Mouse (Mus musculus) gastrocnemius, postnatal 14 days (tissue): ENCODE results near the gene Palm2. TPM values are rescaled to one million over a fixed set of nuclear protein-coding genes. Genes with fewer than 3 reads are reported as not detected.
"Not testable (repeated sequence)": the region's sequence is repeated elsewhere in the genome, so short reads cannot be mapped to it uniquely, and the experiment has no call there.

Experiments used
- DNase-seq: peaks from one replicate; pipeline ENCODE4 v3.0.0; 2021; ENCODE audit warnings: mixed read lengths
- intact Hi-C: fragments of 180-260 bp; cut with DNase I; formaldehyde crosslinking; loops from one replicate; pipeline ENCODE4 v1.15.1; 2025; ENCODE audit warnings: low total_unique reads
- long read RNA-seq, 2 experiments: library from polyadenylated mRNA; stranded (forward); transcript quantifications; one replicate each; pipeline ENCODE4 v2.0.0; 2021
- total RNA-seq, 2 experiments: library from RNA; stranded (reverse); gene quantifications; 2 replicates each; pipeline ENCODE4 v1.2.3; 2021

Gene Palm2
- 1 to 10 TPM; 3.8 to 4.6 TPM for total RNA-seq
- long read RNA-seq, experiment 1, result 0 reads
- long read RNA-seq, experiment 2, result 0 reads

DNA sequence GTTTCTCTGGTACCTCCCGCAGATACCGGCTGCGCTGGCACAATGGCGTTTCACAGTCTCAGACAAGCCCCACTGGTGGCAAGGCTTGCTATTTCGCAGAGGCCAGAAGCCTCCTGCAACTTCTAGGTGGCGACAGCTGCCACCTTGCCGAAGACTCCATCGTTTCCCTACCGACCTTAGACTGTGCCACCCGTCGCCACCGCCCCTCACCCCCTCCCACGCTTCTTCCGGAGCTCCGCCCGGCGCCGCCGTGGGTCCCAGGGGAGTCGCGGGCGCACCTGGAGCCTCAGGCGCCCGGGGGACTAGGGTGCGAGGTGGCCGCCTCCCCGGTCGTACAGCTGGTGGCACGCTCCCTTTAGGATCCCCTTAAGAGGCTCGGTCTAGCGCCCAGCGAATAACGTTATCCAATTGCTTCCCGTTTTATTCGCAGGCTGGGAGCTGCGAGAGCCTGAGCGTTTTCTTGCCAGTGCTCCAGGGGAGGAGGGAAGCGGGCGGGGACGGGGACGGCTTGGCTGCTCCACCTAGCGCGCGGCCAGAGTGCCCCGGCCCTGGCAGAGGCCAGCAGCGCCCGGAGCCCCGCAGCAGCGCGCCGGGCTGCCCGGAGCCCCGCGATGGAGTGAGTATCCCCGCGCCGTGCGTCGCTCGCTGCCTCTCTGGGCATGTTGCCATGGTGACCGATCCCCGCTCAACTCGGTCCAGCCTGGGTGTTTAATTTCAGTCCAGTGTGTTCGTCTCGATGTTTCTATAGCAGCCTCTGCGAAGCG, at the start of gene Palm2:
TSS of gene Palm2 (plus strand) at position 307 of the 764 bp plus-strand sequence.
- DNase-seq, result peak; percentile 58
- intact Hi-C loops, result no loop called here

DNA sequence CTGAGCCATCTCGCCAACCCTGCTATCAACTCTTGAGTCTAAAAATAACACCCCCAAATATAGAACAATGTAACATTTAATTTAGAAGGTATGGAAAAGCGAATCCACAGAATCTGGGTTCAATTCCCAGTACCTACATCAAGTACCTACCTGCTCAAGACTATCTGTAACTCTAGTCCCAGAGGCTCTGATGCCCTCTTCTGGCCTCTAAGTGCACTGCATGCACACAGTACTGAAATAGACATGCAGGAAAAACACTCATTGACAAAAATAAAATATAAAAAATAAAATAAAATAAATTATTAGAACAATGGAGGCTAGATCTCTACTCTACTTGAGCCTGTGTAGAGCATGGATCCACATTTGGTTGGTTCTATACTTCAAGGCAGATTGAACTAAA, 49.7 kb upstream of the Palm2 start:
- DNase-seq, result no peak
- intact Hi-C loops, result no loop called here

DNA sequence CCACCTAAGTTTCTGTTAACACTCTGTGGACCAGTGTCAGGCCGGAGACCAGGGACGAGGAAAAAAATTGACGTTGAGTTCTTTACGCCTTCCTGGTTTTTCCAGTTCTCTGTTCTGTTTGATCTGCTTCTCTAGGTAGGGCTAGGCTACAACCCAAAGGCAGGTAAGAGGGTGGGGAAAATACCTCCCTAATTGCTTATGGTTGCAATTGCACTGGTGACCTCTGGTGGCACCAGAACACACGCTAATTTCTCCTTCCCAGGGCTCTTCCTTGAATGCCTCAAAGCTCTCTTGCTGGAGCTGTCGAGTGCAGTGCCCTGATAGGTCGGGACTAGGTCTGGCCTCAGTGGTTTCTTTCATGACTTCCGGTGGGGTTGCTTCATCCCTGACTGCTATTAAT, 42.9 kb upstream of the Palm2 start:
- intact Hi-C loops, result no loop called here
- no peak for DNase-seq

DNA sequence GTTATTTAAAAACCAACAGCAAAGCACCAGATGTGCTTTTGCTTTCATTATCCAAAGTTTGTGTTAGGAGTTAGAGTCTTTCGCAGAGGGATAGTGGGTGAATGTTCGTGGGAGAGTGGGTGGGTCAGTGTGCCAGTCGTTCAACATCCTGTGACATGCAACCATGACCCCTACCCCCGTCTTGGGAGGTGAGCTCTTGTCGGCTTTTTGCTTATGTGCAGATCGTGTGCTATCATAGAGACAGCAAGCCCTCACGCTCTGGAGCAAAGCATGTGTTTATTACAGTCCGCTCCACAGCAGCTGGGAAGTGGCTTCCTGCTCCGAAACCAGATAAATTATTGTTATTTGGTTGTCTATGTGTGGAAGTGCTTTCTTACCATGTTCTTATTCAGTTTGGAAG, 37.6 kb upstream of the Palm2 start:
- intact Hi-C loops, result no loop called here
- DNase-seq, result no peak

DNA sequence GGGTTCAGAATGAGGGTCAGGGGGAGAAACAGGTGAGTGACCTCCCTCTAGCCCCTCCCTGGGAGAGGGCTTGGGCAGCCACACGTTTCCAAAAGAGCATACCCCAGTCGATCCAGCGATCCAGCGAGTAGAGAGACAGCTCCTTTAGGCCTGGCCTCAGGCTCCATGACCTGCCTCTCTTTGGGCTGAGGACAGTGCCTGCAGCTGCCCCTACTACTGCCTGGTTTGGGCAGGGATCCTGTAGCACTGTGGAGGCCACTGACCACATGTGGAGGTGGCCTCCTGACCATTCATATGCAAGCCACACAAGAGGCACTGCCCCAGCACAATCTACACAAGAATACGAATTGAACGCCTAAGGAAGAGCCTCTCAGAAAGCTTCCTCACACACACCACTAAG, 21.7 kb upstream of the Palm2 start:
- intact Hi-C loops, DNase-seq: not testable (repeated sequence)

DNA sequence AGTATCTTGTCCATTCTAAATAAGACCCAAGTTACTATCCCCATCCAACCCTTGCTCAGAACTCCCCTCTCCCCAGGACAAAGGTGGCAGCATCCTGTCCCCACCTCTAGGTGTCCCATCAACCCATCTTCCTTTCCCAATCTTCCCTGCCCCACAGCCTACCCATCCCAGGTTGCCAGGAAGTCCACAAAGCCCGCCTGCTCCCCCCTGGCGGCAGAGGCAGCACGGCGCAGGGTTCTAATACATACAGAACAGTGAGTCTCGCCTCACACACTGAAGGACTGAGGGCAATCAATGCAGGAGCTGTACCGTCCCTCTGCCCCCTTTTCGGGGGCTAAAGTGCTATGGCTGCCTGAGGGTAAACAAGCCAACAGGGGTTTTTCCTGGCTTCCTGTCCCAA, 21.0 kb upstream of the Palm2 start:
- intact Hi-C loops, result no loop called here

DNA sequence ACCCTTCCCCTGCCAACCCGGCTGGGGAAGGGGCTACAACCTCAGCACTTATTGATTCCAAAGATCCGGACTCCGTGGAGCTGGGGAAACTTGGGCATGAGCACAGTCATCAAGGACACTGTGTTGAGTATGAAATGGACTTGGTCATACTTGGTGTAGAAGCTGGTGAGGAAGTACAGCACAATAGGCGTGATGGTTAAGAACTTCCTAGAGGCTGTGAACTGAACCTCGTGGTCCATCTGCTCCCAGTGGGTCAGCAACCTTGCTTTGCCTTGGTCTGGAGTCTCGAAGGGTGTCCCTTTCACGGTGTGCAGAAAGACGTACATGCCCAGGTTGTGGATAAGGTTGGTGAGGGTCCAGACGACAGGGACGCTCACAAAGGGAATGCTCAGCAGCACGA, 20.4 kb upstream of the Palm2 start:
- DNase-seq, intact Hi-C loops: not testable (repeated sequence)

More for the DNA sequence above, 21.0 kb upstream of the Palm2 start:
- no peak for DNase-seq

DNA sequence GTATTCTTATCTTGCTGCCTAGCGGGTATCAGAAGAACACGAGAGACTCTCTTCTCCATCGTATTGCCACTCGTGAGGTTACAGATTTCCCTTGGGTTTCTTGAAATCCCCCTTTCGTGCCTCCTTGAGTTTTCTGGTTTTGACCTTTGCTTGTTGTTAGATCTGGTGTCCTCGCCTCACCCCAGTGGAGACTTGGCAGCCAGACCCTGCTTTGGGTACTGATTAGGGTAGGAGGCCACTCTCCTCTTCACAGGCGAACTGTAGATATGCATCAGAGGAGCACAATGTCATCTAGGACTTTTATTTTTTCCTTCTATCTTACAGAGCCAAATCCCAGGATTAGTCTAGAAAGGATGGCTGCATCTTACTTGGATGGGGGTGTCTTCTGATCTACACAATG, 10.0 kb upstream of the Palm2 start:
- intact Hi-C loops, result no loop called here
- no peak for DNase-seq

DNA sequence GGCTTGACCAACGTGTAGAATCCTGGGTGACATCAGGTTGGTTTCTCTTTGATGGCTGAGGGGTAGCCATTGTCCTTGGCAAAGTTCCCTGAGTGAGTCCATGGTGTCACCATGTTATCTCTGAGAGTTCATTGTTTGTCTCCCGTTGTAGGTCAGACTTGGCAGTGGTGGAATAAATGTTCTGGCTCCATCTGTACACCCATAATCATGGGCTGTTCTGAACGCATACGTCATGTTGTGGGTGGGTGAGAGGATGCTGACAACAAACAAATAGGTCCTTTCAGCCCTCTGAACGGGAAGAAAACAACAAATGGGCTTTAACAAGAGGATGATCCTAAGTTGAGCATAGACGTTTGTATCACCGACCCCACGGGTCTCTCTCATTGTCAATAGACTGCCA, 5.7 kb upstream of the Palm2 start:
- intact Hi-C loops, result no loop called here
- no peak for DNase-seq

DNA sequence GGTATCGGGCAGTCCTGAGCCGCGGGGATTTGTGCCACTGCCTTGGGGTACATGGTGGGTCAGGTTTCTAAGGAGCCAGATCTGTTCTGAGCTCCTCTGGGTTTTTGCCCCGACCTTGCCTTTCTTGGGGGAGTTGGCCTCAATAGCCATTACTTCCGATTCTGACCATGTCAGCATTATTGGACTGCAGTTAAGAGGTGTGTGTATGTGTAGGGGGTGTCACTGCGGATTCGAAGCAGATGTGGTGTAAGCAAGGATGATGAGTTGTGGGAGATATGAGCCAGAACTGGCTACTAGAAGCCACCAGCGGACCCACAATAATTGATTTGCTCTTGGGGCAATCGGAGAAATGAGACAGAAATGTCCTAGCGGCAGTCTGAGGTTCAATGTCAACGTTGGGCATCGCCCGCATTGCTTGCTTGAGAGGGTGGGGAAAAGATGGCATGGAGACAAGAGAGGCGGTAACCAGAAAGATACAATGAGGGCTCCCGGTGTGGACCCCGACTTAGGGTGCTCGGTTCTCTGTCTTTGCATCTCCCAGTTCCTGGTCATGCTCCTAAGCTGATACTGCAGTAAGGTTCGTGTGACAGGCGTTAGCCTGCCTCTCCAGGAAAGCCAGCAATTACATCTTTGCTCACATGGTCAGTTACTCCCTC, 786 bp downstream of the Palm2 start:
- intact Hi-C loops, result no loop called here
- no peak for DNase-seq

DNA sequence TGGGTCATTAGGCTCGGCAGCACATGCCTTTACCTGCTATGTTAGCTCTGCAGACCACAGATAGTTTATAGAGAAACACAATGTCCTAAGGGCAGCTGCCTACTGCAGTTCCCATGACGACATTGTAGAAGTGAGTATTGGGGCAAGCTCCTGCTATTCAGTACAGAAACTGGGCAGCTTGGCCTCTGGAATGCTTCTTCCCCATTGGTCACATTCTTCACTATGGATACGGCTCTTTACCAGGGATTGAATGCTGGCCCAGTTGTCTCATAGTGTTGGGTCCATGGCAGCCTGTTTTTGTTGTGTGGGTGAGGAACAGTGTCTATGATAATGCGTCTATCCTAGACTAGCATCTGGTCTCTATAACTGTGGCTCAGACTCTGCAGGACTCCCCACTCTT, 2.2 kb downstream of the Palm2 start:
- intact Hi-C loops, result no loop called here
- DNase-seq, result no peak

DNA sequence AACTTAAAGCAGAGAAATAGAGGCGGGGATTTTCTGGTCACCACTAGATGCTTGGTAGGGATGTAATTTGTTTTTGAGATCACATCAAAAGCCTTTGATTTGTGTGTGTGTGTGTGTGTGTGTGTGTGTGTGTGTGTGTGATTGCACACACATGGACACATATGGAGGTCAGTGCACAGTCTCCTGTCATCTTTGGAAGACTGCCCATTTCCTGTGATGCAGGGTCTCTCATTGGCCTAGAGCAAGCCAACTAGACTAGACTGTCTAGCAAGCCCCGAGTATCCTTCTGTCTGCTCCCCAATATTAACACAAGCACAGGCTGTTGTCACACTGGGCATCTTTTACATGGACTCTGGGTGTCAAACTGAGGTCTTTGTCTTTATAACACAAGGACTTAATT, 12.0 kb downstream of the Palm2 start:
- DNase-seq, result no peak
- intact Hi-C loops, result no loop called here

DNA sequence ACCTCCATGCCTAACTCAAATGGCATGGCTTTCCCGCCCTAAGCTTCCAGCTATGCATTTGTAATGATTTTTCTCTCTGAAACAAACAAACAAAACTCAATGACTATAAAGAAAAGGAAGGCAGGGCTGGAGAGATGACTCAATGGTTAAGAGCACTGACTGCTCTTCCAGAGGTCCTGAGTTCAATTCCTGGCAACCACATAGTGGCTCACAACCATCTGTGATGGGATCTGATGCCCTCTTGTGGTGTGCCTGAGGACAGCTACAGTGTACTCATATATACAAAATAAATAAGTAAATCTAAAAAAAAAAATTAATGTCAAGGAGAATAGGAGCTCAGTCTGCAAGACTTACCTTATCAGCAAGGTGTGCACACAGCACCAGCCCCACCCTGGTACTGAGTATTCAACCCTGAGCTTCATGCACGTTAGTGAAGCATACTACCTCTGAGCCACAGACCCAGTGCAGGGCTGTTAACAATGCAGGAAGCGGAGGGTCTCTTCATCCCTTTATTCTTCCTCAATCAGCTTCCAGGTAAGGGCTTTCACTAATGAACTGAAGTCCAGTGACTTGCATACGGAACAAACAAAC, 12.9 kb downstream of the Palm2 start:
- DNase-seq, result no peak
- intact Hi-C loops, result no loop called here

DNA sequence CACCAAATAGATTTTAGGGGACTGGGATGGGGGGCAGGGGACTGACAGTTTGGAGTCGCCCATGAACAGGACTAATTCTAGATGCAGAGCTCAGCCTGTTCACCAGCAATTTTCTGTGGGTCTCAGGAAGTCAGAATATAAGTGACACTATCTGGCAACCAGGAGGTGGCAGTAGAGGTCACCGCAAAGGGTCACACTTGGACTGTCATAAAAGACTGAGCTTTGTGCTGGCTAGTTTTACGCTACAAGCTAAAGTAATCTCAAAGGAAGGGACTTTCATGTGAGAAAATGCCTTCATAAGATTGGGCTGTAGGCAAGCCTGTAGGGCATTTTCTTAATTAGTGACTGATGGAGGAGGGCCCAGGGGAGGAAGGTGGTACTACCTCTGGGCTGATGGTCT, 17.8 kb downstream of the Palm2 start:
- intact Hi-C loops, result no loop called here
- DNase-seq, result peak; percentile 51

DNA sequence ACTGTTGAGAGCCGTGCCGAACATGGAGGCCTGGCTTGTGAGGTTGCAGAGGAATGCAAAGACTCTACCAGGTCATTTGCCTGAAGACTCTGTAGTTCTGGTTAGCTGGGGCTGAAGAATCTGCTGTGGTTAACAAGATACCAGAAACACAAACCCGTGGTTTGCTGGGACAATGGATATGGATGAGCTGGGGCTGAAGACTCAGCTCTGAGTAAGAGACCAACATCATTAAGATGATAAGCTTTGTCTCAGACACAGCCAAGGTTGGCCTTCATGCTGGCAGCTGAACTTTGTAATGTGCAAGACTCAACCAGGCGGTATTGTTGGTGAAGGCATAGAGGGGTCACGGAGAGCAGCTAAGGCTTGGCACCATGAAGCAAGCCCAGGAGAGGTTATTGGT, 18.6 kb downstream of the Palm2 start:
- intact Hi-C loops, result no loop called here
- no peak for DNase-seq

DNA sequence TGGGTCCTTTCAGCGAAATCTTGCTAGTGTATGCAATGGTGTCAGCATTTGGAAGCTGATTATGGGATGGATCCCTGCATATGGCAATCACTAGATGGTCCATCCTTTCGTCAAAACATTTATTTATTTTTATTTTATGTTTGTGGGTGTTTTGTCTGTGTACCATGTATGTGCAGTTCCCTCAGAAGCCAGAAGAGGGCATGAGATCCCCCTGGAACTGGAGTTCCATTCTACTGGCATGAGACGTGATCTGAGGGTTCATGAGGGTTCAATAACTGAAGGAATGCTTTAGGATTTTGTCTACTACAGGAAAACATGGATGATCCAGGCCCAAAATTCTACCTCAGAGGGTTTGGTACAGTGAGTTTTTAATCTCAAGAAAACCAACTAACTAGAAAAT, 28.3 kb downstream of the Palm2 start:
- intact Hi-C loops, result no loop called here
- DNase-seq, result no peak

DNA sequence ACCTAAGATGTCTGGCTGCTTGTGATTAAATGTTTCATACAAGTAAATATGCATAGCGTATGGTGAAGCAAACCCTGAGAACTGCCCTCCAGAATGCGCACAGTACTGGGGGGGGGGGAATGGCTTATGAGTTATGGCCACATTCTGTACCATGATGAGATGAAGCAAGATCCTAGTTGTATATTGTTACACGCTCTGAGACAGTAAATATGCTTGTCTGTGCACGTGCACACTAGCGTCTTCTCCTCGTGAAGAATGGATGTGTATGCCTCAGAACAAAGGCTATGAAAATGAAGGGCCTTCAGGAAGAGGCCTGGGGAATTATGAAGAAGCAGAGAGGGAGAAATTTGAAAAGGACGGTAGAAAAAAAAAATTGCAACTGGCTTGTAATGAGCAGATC, 48.4 kb downstream of the Palm2 start:
- intact Hi-C loops, result no loop called here
- no peak for DNase-seq

DNA sequence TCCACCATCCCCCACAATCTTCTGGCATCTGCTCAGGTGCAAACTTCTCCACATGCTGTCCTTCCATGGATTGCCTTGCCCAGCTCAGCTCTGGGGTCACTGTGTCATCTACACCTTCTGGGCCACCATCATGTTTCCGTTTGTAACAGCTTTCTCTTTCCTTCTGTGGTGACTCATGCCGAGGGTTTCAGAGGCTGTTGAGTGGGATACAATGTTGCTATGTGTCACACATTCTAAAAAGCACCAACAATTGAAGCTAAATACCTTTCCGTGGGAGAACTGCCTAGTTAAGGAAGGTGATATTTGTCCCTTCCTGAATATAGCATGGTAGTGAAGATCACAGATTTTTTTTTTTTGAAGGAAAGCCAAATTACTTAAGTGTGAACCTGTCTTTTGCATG, 52.3 kb downstream of the Palm2 start:
- intact Hi-C loops, result no loop called here
- DNase-seq, result no peak

DNA sequence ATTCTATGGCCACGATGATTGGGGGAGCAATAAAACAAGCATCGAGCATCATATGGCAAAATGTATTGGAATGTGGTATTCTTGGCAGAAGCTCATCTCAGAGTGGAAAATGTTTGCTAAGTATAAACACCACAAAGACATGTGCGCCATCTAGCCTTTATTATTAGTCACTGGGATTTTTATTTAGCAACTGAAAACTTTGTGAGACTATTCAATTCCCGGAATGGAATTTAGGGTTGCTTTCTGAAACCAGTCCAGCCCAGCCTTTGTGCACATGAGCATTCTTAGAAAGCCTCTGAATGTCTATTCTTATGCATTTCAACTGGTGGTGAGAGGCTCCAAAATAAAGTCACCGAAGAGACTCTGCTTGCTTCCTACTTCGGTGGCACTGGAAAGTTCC, 55.8 kb downstream of the Palm2 start:
- intact Hi-C loops, result no loop called here
- no peak for DNase-seq

DNA sequence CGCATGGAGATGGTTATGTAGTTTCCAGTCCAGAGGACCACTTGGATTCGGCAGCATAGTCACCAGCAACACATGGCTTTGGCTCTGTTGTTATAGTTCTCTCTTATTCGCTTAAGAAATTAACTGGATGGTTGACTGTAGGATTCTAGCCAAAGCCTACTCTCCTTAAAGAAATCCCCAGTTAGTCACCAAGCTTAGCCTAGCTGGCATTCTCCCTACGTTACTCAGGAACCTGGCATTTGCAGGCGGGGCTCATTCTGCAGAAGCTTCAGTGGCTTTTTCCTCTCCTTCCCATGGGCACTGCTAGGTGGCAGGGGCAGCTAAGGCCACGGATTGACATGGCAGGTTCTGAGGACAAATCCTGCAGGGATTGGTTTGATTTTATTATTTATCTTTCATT, 70.7 kb downstream of the Palm2 start:
- intact Hi-C loops, result no loop called here
- DNase-seq, result no peak

DNA sequence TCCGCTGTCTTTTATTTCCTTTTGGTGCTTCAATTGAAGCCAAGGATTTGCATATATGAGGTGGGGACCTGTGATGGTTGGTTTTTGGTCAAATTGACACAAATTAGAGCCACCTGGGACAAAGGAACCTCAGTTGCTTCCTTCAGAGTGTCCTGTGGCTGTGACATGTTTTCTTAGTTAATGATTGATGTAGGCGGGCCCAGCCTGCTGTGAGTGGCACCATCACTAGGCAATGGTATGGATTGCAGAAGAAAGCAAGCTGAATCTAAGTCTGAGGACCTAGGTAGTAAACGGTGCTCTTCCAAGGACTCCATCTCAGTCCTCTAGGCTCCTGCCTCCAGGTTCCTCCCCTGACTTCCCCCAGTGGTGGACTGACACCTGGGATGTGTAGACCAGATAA, 76.5 kb downstream of the Palm2 start:
- intact Hi-C loops, result no loop called here

More for the DNA sequence above, 76.5 kb downstream of the Palm2 start:
- no peak for DNase-seq
